Mouse (Mus musculus): Measurements from ENCODE around the gene Arhgap31.

- TF ChIP-seq CTCF (IDR thresholded peaks at IDR 0.05; ENCODE audit: low read depth), result no peak
- TF ChIP-seq EP300 (IDR thresholded peaks at IDR 0.05; ENCODE audit: low read depth), result no peak
Observed at GRCm38 (mm10) chr16:38742113-38742658, 29.1 kb upstream of the Arhgap31 start, which contains the start of gene B4galt4.

Data from heart, postnatal 0 days (tissue).